Mouse (Mus musculus) CH12.LX (cell line): ENCODE measurements around the gene Rnf214. TPM values are rescaled to one million over a fixed set of nuclear protein-coding genes. Genes with fewer than 3 reads are reported as not detected.
A peak's percentile ranks its signal among the peaks of the same experiment; 100 is the strongest.

ENCODE experiments used
- DNase-seq: peaks from one replicate; pipeline ENCODE4 v3.0.0-alpha.2; 2013; ENCODE audit errors: extremely low read depth
- H3K27ac ChIP-seq: 2 replicates; pipeline ENCODE4 v1.5.1; 2012; ENCODE audit warnings: low read depth, mild to moderate bottlenecking, control low read depth, moderate library complexity; ENCODE audit not compliant: insufficient read depth
- H3K27me3 ChIP-seq: replicated peaks from 2 replicates; pipeline ENCODE3; 2012; ENCODE audit warnings: inconsistent platforms
- H3K36me3 ChIP-seq, 2 experiments: replicated peaks in 1 of 2; 2 replicates each; pipeline versions ENCODE3 to v1.6.1; 2012; ENCODE audit warnings: inconsistent platforms in 1 of 2, low read length in 1 of 2, mild to moderate bottlenecking in 1 of 2, mixed read lengths in 1 of 2, moderate library complexity in 1 of 2; ENCODE audit not compliant: control insufficient read depth in 1 of 2, insufficient read depth in 1 of 2
- H3K4me1 ChIP-seq, 2 experiments: 2 replicates each; pipeline ENCODE4 v1.6.1; 2012; ENCODE audit warnings: inconsistent platforms in 1 of 2, moderate library complexity in 1 of 2; ENCODE audit not compliant: insufficient read depth in 2 of 2, control insufficient read depth in 1 of 2
- H3K4me2 ChIP-seq: 2 replicates; pipeline ENCODE4 v1.6.1; 2012; ENCODE audit warnings: low read depth, mild to moderate bottlenecking, control low read depth; ENCODE audit not compliant: poor library complexity, insufficient read depth, severe bottlenecking
- H3K4me3 ChIP-seq, 3 experiments: fragments of 150-350 bp in 1 of 3; sonication (generic) in 1 of 3; replicated peaks in 1 of 3; 2 replicates each; pipeline versions ENCODE3 to v1.5.1; 2011 to 2012; ENCODE audit warnings: low read depth in 2 of 3, low read length in 2 of 3, mild to moderate bottlenecking in 2 of 3, moderate library complexity in 2 of 3, control low read depth in 1 of 3, improper control_type of control experiment in 1 of 3, inconsistent platforms in 1 of 3, mixed read lengths in 1 of 3; ENCODE audit not compliant: poor library complexity in 1 of 3
- H3K79me2 ChIP-seq: replicated peaks from 2 replicates; pipeline ENCODE4 v1.6.1; 2012; ENCODE audit warnings: mild to moderate bottlenecking, moderate library complexity; ENCODE audit not compliant: control insufficient read depth, poor library complexity, insufficient read depth, severe bottlenecking; ENCODE audit errors: extremely low read depth
- H3K9ac ChIP-seq: 2 replicates; pipeline ENCODE4 v1.6.1; 2012; ENCODE audit warnings: low read depth, mild to moderate bottlenecking, control low read depth, moderate library complexity; ENCODE audit not compliant: insufficient read depth
- H3K9me3 ChIP-seq: replicated peaks from 2 replicates; pipeline ENCODE3; 2012; ENCODE audit warnings: low read length, inconsistent platforms, mixed read lengths
- BHLHE40 ChIP-seq: IDR thresholded peaks from 2 replicates; pipeline ENCODE4 v1.6.1; 2011; ENCODE audit warnings: mild to moderate bottlenecking, low read depth, low read length, improper control_type of control experiment
- CTCF ChIP-seq, 2 experiments: IDR thresholded peaks in 1 of 2; conservative IDR thresholded peaks in 1 of 2; 2 replicates each; pipeline ENCODE4 v1.5.1; 2011 to 2012; ENCODE audit warnings: low read depth in 2 of 2, low read length in 2 of 2, improper control_type of control experiment in 1 of 2, inconsistent platforms in 1 of 2, mild to moderate bottlenecking in 1 of 2, moderate library complexity in 1 of 2
- GABPA ChIP-seq: IDR thresholded peaks from 2 replicates; pipeline ENCODE4 v1.6.1; 2012; ENCODE audit warnings: low read depth, low read length, improper control_type of control experiment, inconsistent platforms; ENCODE audit not compliant: insufficient replicate concordance
- HCFC1 ChIP-seq: IDR thresholded peaks from 2 replicates; pipeline ENCODE4 v1.6.1; 2012; ENCODE audit warnings: low read depth, mild to moderate bottlenecking, inconsistent platforms, low read length, improper control_type of control experiment
- IRF4 ChIP-seq: IDR thresholded peaks from 2 replicates; pipeline ENCODE4 v1.6.1; 2014; ENCODE audit warnings: low read depth, mild to moderate bottlenecking, inconsistent platforms, low read length, improper control_type of control experiment
- JUN ChIP-seq: IDR thresholded peaks from 2 replicates; pipeline ENCODE4 v1.6.1; 2011; ENCODE audit warnings: low read depth, mild to moderate bottlenecking, low read length, improper control_type of control experiment, moderate library complexity; ENCODE audit not compliant: insufficient read depth
- MAZ ChIP-seq: IDR thresholded peaks from 2 replicates; pipeline ENCODE4 v1.6.1; 2012; ENCODE audit warnings: low read depth, mild to moderate bottlenecking, inconsistent platforms, low read length, improper control_type of control experiment, moderate library complexity
- MEF2A ChIP-seq: IDR thresholded peaks from 2 replicates; pipeline ENCODE4 v1.6.1; 2014; ENCODE audit warnings: low read depth, mild to moderate bottlenecking, inconsistent platforms, low read length, improper control_type of control experiment, borderline replicate concordance
- MXI1 ChIP-seq: IDR thresholded peaks from 2 replicates; pipeline ENCODE4 v1.6.1; 2011; ENCODE audit warnings: mild to moderate bottlenecking, low read depth, low read length, improper control_type of control experiment
- MYC ChIP-seq: IDR thresholded peaks from 2 replicates; pipeline ENCODE4 v1.6.1; 2011; ENCODE audit warnings: low read depth, mild to moderate bottlenecking, improper control_type of control experiment, low read length
- NELFE ChIP-seq: IDR thresholded peaks from 2 replicates; pipeline ENCODE4 v1.6.1; 2011; ENCODE audit warnings: low read depth, low read length, improper control_type of control experiment
- NRF1 ChIP-seq: IDR thresholded peaks from 2 replicates; pipeline ENCODE4 v1.6.1; 2014; ENCODE audit warnings: low read depth, mild to moderate bottlenecking, inconsistent platforms, low read length, improper control_type of control experiment, moderate library complexity
- POLR2AphosphoS2 ChIP-seq: IDR thresholded peaks from 2 replicates; pipeline ENCODE4 v1.6.1; 2011; ENCODE audit warnings: low read depth, low read length, improper control_type of control experiment
- RCOR1 ChIP-seq: conservative IDR thresholded peaks from 2 replicates; pipeline ENCODE4 v1.6.1; 2012; ENCODE audit warnings: low read depth, mild to moderate bottlenecking, inconsistent platforms, low read length, improper control_type of control experiment
- SMC3 ChIP-seq: IDR thresholded peaks from 2 replicates; pipeline ENCODE4 v1.6.1; 2011; ENCODE audit warnings: low read depth, low read length, improper control_type of control experiment
- TBP ChIP-seq: conservative IDR thresholded peaks from 2 replicates; pipeline ENCODE4 v1.6.1; 2011; ENCODE audit warnings: low read depth, low read length, improper control_type of control experiment
- TCF12 ChIP-seq: IDR thresholded peaks from 2 replicates; pipeline ENCODE4 v1.6.1; 2014; ENCODE audit warnings: low read depth, mild to moderate bottlenecking, inconsistent platforms, low read length, improper control_type of control experiment
- UBTF ChIP-seq: IDR thresholded peaks from 2 replicates; pipeline ENCODE4 v1.6.1; 2012; ENCODE audit warnings: low read depth, mild to moderate bottlenecking, inconsistent platforms, low read length, improper control_type of control experiment, moderate library complexity
- USF2 ChIP-seq: conservative IDR thresholded peaks from 2 replicates; pipeline ENCODE4 v1.6.1; 2011; ENCODE audit warnings: low read depth, low read length, improper control_type of control experiment
- ZC3H11A ChIP-seq: IDR thresholded peaks from 2 replicates; pipeline ENCODE4 v1.6.1; 2012; ENCODE audit warnings: low read depth, mild to moderate bottlenecking, inconsistent platforms, low read length, improper control_type of control experiment
- ZKSCAN1 ChIP-seq: IDR thresholded peaks from 2 replicates; pipeline ENCODE4 v1.6.1; 2012; ENCODE audit warnings: low read depth, inconsistent platforms, low read length, improper control_type of control experiment, borderline replicate concordance
- ZMIZ1 ChIP-seq: IDR thresholded peaks from 2 replicates; pipeline ENCODE4 v1.6.1; 2012; ENCODE audit warnings: low read depth, mild to moderate bottlenecking, inconsistent platforms, low read length, improper control_type of control experiment
- ZNF384 ChIP-seq: IDR thresholded peaks from 2 replicates; pipeline ENCODE4 v1.6.1; 2012; ENCODE audit warnings: low read depth, low read length, improper control_type of control experiment, inconsistent platforms
- dilution Hi-C: fragments of 300-500 bp; cut with MboI; formaldehyde crosslinking; loops from 2 replicates; pipeline ENCODE4 v1.14.3; 2020; ENCODE audit warnings: low sequenced_read_pairs; ENCODE audit not compliant: extremely low pct_unique_long_range_greater_than_20kb, extremely low pct_ligation_motif_present
- in situ Hi-C: fragments of 300-500 bp; cut with MboI; formaldehyde crosslinking; loops from 3 replicates; pipeline ENCODE4 v1.14.3; 2019; ENCODE audit warnings: low sequenced_read_pairs, low pct_ligation_motif_present, low pct_unique_long_range_greater_than_20kb, mixed read lengths
- polyA plus RNA-seq: library from polyadenylated mRNA; unstranded; fragments of >175 nt; gene quantifications from 2 replicates; pipeline ENCODE4 v1.2.1, GENCODE M21; 2012; ENCODE audit warnings: low read depth; ENCODE audit not compliant: insufficient read length
- total RNA-seq, 2 experiments: library from RNA; depleted of rRNA; stranded (reverse); fragments of 300-350 nt in 1 of 2; fragments of >200 nt in 1 of 2; gene quantifications; 2 replicates each; pipeline ENCODE4 v1.2.3; 2012 to 2014

Rnf214 gene
- total and polyA plus RNA-seq, 3 experiments: 4.4 to 16.1 (median 9.4) TPM

DNA sequence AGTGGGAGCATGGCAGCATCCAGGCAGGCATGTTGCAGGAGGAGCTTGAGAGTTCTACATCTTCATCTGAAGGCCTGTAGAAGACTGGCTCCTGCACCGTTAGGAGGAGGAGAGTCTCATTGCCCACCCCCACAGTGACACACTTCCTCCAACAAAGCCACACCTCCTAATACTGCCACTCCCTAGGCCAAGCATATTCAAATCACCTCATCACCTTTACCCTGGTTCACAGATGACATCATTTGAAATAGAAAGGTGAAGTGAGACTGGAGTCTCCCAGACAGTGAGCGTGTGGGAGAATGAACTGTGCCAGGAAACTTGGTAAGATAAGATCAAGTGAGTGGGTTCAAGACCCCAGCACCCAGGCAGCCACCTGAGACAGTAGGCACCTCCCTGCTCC lies 73.2 kb downstream of the Rnf214 start:
- in situ Hi-C loops (no loop called here), dilution Hi-C loops (no loop called here)
- peaks cover 7% of the 10 kb centered on the region for H3K9me3 ChIP-seq
- H3K4me2 ChIP-seq: no peak overlapping the region
- no peak for TF ChIP-seq IRF4
- no peak for TF ChIP-seq NRF1
- no peak for TF ChIP-seq SMC3
- no peak for TF ChIP-seq POLR2AphosphoS2
- TF ChIP-seq TBP: no peak
- TF ChIP-seq MYC: no peak
- no peak for TF ChIP-seq ZC3H11A
- TF ChIP-seq HCFC1: no peak
- no peak for TF ChIP-seq ZNF384
- no peak for TF ChIP-seq NELFE
- no peak overlapping the region for H3K9ac ChIP-seq
- no peaks in the 10 kb centered on the region for H3K36me3 ChIP-seq
- no peaks in the 10 kb centered on the region for H3K79me2 ChIP-seq
- peaks cover 0 to 11% of the 10 kb centered on the region in 2 experiments; a peak in 2 of 4 replicates for H3K4me1 ChIP-seq
- peak; percentile 33 for DNase-seq
- no peaks in the 10 kb centered on the region for H3K27me3 ChIP-seq
- H3K27ac ChIP-seq: no peak overlapping the region
- H3K4me3 ChIP-seq: no peak overlapping the region

DNA sequence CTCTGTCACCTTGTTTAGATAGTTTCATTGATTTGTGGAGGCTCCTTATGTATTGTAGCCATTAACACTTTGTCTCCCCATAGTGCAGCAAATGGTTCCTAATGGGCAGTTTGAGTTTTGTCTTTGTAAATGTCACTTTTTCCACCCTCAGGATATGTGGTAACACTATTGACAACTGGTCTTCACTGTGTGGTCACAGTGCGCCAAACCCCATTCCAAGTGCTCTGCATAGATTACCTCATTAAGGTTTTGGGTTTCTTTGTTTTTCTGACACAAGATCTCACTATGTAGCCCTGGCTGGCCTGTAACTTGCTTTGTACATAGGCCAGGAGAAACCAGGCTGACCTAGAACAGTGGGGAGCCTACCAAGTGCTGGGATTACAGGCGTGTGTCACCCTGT lies 73.8 kb downstream of the Rnf214 start:
- no peak overlapping the region for H3K4me2 ChIP-seq
- in situ Hi-C loops: no loop called here
- no peak for DNase-seq

More for the DNA sequence above, 73.8 kb downstream of the Rnf214 start:
- TF ChIP-seq ZC3H11A (no peak), MYC (no peak), ZMIZ1 (no peak), GABPA (no peak), JUN (no peak), NRF1 (no peak), USF2 (no peak), NELFE (no peak), BHLHE40 (no peak), ZNF384 (no peak), MEF2A (no peak), RCOR1 (no peak), ZKSCAN1 (no peak), MXI1 (no peak), UBTF (no peak), MAZ (no peak), CTCF (conservative IDR thresholded peaks at IDR 0.05 in 1 of 2, IDR thresholded peaks at IDR 0.05 in 1 of 2; ENCODE audit: low read depth in 2 of 2, low read length in 2 of 2) (no peak), TCF12 (no peak), IRF4 (no peak)
- no peaks in the 10 kb centered on the region for H3K27me3 ChIP-seq
- dilution Hi-C loops: no loop called here
- H3K79me2 ChIP-seq: no peaks in the 10 kb centered on the region
- H3K27ac ChIP-seq: no peak overlapping the region
- peaks cover 7% of the 10 kb centered on the region for H3K9me3 ChIP-seq
- no peak overlapping the region for H3K9ac ChIP-seq
- H3K36me3 ChIP-seq: no peaks in the 10 kb centered on the region
- peaks cover 0 to 11% of the 10 kb centered on the region in 2 experiments; a peak in 2 of 4 replicates for H3K4me1 ChIP-seq
- peak overlapping the region in 1 of 3 experiments; percentile 19 for H3K4me3 ChIP-seq
